Mouse (Mus musculus): ENCODE data around the gene Nrp2.

Gene Nrp2

GRCm38 (mm10) chr1:62724461-62725021 is 21.5 kb downstream of the Nrp2 start:
- no peak for DNase-seq

- DNase-seq, result no peak
Measured at GRCm38 (mm10) chr1:62725032-62725678, 22.1 kb downstream of the Nrp2 start.

DNA sequence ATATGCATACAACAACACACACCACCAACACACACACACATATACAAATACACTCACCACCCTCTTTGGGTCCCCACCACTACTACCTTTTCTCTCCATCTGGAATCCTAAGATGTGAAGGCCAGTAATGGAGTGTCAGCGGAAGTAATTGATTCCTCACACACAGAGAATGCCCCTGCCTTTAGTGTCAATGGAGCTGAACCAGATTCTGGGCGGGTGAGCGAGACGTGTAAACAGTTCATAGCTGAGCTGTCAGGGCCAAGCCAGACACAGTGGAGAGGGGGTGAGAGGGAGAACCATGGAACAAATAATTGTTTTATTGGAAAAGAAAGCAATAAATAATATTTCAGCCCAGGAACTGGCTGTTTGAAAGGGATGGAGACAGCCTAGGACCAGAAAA is 24.1 kb downstream of the Nrp2 start:
- DNase-seq, result no peak

DNA sequence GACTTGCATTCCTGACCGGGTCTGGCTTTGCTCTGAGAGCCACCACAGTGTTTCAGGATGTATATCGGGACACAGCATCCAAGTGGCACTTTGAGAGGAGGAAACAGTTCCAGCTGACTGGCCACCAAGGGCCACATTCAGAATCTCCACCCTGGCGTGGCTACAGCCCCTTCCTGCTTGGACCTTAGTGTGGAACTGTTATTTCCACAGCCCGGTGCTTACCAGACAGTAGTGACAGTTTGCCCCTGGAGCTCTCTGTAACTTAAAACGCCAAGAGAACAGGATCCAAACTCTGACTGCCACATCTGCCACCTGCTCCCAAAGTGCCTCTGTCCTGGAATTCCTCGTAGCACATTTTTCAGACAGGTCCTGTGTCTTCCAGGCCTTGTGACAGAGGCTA is 25.3 kb downstream of the Nrp2 start:
- DNase-seq, result no peak

DNA sequence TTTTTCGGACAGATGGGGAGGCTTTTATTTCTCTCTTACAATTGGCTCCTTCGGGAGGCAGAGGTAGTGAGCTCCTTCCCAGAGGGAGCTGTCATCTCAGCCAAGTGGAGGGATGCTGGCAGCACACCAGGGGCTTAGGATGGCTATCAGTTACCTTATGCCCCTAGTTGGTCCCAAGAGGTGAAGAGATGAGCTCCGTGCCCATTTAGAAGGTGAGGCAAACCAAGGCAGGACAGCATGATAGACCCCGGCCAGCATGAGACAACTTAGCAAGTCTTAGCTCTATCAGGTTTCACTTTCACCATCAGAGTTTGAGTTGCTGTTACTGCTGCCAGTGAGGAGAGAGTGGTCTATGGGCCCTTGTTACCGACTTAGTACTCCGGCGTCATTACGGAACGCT is 25.8 kb downstream of the Nrp2 start:
- no peak for DNase-seq

DNA sequence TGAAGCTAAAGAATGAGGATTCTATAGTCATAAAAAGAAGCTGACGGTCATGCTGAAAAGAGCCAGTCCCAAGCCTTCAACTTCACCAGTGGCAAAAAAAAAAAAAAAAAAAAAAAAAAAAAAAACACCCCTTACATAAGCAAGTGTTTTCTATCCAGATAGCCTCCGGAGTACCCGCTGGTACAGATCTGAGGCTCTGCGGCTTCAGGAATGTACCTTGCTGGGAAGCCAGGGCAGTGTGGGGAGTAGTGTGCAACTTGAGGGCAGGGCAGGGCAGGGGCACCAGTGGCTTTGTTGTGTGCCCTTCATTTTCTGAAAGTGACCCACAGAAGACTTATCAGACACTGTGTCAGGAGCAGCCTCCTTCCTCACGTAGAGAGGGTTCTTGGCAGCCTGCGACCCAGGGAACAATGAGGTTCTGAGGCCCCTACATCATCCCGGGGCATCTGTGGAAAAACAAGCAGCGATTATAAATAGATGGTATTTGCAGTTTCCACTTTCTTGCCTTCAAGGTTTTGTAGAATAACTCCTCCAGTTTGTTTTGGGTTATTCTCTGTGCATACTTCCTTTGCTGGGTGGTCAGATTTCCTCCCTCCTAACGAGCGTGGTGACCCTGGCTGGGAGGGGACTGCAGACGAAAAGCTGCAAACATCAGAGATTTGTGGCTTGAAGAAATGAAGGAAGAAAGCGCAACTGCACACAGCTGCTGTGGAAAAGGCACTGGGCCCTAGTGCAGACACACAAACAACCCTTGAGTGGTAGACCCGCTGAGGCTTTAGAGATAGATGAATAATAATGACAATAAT is 26.5 kb downstream of the Nrp2 start:
- no peak for DNase-seq

DNA sequence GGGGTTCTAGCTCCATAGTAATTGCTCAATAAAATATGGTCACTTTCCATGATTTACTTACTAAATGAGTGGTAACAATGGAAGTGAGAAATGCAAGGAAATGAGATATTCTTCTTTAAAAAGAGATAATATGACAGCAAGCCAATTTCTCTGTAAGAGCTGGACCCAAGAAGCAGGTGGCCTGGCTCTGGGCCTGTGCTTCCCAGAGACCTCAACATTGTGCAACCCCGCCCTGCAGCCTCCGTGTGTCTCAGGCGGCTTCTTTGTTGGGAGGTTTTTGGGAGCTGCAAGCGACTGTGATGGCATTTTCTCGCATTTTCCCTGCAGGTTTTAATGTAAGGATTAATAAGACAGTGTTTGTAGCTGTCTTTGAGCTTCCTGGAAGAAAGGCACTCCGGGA is 29.0 kb downstream of the Nrp2 start:
- no peak for DNase-seq

DNA sequence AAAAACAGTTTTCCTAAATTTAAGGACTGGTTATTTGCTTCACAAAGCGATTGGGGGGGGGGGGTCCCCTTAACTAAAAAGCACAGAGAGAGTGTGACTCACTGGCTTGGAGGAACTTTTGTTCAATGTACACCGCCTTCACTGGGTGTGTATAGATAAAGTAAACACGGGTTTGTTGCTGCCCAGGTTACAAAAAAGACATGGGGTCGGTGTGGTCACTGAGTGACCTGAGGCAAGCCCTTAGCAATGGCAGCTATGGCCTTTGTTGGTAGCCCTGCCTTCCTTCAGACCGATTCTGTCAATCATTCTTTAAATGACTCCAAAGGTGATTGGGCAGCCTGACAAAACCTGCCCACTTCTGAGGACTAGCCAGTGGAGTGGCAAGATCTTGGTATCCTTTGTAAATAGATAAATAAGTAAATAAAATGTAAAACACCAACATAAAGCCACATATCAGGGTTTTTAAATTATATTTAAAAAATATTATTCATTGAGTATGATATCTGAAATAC is 31.4 kb downstream of the Nrp2 start:
- DNase-seq, result no peak

- no peak for DNase-seq
Measured at GRCm38 (mm10) chr1:62734980-62735379, 31.9 kb downstream of the Nrp2 start.

DNA sequence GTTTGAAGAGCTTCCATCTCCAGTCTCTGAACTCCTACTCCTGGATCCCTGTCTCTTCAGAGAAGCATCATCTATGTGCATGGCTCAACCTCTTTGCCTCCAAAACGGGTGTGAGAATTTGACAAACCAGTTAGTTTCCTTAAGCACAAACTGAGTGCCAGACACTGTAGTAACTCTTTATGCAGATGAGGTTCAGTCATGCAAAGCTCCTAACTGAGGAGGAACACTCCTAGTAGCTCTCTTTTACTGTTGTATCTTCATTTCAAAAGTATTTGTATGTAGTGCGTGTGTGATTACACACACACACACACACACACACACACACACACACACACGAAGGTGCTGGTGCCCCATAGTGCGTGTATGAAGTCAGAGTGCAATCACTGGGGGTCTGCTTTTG is 32.8 kb downstream of the Nrp2 start:
- no peak for DNase-seq

GRCm38 (mm10) chr1:62736455-62737012 is 33.4 kb downstream of the Nrp2 start:
- DNase-seq, result no peak

- no peak for DNase-seq
Measured at GRCm38 (mm10) chr1:62738165-62738564, 35.1 kb downstream of the Nrp2 start.

DNA sequence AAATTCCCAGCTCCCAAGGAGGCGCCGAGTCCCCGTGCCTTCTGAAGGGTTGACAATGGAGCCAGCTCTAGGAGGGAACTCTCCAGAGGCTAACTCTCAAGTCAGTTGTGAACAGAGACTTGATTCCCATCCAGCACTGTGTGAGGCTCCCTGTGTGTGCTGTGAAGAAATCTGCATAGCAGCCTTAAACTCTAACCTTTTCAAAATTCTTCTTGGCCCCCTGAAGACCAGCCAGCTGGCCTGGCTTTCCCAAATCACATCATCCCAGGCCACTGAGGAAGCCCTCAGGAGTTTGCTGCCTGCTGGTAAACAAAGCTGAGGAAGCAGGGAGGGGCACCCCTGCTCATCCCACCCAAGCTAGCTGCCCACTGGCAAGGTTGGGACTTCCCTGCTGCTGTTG is 39.0 kb downstream of the Nrp2 start:
- DNase-seq, result no peak

- peak; percentile 80 for DNase-seq
Measured at GRCm38 (mm10) chr1:62743064-62743694, 40.1 kb downstream of the Nrp2 start.

GRCm38 (mm10) chr1:62745889-62746288 is 42.8 kb downstream of the Nrp2 start:
- no peak for DNase-seq

- DNase-seq, result no peak
Measured at GRCm38 (mm10) chr1:62747421-62748111, 44.5 kb downstream of the Nrp2 start.

- DNase-seq, result no peak
Measured at GRCm38 (mm10) chr1:62748361-62748760, 45.3 kb downstream of the Nrp2 start.

- DNase-seq, result no peak
Measured at GRCm38 (mm10) chr1:62749716-62750115, 46.6 kb downstream of the Nrp2 start.

DNA sequence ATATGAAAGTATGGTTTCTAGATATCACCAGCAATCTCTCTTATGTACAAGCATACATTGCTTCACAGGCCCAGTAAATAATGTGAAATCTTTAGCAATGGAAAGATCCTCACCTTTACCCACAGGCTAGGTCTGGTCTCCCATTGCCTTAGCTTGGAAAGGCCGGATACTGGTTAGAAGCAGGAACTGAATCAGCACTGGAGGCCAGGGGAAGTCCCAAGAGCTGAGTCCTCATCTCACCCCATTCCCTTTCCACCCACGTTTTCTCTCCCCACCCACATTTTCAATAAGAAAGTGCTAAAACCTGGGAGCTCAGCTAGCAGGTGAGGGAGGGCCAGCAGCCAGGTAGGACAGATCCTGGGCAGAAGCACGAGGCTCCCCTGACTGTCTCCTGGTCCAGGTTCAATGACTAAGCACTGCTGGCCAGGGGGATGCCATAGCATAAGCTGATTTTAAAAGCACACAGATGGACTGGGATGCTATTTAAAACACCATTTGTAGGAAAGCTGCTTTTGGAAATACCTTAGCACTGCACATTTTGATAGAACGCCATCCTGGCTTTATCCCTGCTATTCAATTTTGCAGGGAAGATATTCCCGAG is 47.4 kb downstream of the Nrp2 start:
- no peak for DNase-seq

GRCm38 (mm10) chr1:62751011-62752006 is 48.2 kb downstream of the Nrp2 start:
- peak; percentile 76 for DNase-seq

GRCm38 (mm10) chr1:62752055-62752454 is 49.0 kb downstream of the Nrp2 start:
- no peak for DNase-seq

Data from retina, postnatal 1 day (tissue).